Mouse (Mus musculus) stomach, postnatal 0 days (tissue): ENCODE results near the gene Tpcn1.

Source experiments
- CTCF ChIP-seq: IDR thresholded peaks from 2 replicates; pipeline ENCODE4 v1.5.1; 2016; ENCODE audit warnings: antibody characterized with exemption, low read depth, mild to moderate bottlenecking, moderate library complexity
- EP300 ChIP-seq: optimal IDR thresholded peaks from 2 replicates; pipeline ENCODE3; 2016; ENCODE audit warnings: antibody characterized with exemption

DNA sequence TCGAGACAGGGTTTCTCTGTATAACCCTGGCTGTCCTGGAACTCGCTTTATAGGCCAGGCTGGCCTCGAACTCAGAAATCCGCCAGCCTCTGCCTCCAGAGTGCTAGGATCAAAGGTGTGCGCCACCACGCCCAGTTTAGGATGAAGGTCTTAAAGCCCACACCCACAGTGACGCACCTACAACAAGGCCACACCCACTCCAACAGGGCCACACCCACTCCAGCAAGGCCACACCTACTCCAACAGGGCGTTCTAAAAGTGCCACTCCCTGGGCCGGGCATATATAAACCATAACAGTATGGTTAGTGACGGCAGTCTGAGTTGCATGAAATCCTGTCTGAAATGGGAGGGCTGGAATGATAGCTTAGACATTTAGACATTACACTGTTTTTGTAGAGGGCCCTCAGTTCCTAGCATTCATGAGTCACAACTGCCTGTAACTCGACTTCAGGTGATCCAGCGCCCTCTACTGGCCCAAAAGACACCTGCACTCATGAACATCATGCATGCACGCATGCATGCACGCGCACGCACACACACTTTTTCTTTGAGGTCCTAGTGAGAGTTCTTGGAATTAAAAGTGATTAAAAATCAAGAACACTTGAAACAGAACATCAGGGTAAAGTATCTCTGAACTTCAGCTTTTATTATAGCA is 2.0 kb upstream of the Tpcn1 start:
- TF ChIP-seq CTCF (peak; percentile 69), EP300 (no peak)
